Mouse (Mus musculus) stomach, embryonic 16.5 days (tissue): ENCODE measurements around the gene Socs1. TPM values are rescaled to one million over a fixed set of nuclear protein-coding genes. Genes with fewer than 3 reads are reported as not detected.
"Not testable (repeated sequence)": the region's sequence is repeated elsewhere in the genome, so short reads cannot be mapped to it uniquely, and the experiment has no call there.

ENCODE experiments used
- ATAC-seq: fragments of 200-750 bp; cut with Nextera tagmentation; 2 replicates; pipeline ENCODE4 v1.8.0; 2017; ENCODE audit warnings: moderate number of reproducible peaks, moderate TSS enrichment; ENCODE audit not compliant: insufficient read depth, low FRiP score
- H3K27ac ChIP-seq: fragments of 300-500 bp; sonication (generic); 2 replicates; pipeline ENCODE4 v1.5.1; 2014; ENCODE audit warnings: low read length
- H3K27me3 ChIP-seq: fragments of 300-500 bp; sonication (generic); 2 replicates; pipeline ENCODE4 v1.6.1; 2014; ENCODE audit warnings: low read length, control low read depth, mixed read lengths; ENCODE audit not compliant: control insufficient read depth, insufficient read depth
- H3K36me3 ChIP-seq: fragments of 300-500 bp; sonication (generic); 2 replicates; pipeline ENCODE4 v1.6.1; 2014; ENCODE audit warnings: low read length; ENCODE audit not compliant: control insufficient read depth, insufficient read depth
- H3K4me1 ChIP-seq: fragments of 300-500 bp; sonication (generic); 2 replicates; pipeline ENCODE4 v1.6.1; 2014; ENCODE audit warnings: low read length, control low read depth, mixed read lengths; ENCODE audit not compliant: control insufficient read depth, insufficient read depth
- H3K4me2 ChIP-seq: fragments of 300-500 bp; sonication (generic); 2 replicates; pipeline ENCODE4 v1.6.1; 2014; ENCODE audit warnings: low read depth, low read length, mixed read lengths
- H3K4me3 ChIP-seq: fragments of 300-500 bp; sonication (generic); replicated peaks from 2 replicates; pipeline ENCODE4 v1.5.1; 2014; ENCODE audit warnings: mild to moderate bottlenecking, low read length
- H3K9ac ChIP-seq: fragments of 300-500 bp; sonication (generic); 2 replicates; pipeline ENCODE4 v1.6.1; 2014; ENCODE audit warnings: low read length
- H3K9me3 ChIP-seq: fragments of 300-500 bp; sonication (generic); replicated peaks from 2 replicates; pipeline ENCODE4 v1.6.1; 2016; ENCODE audit warnings: low read length, control low read depth; ENCODE audit not compliant: control insufficient read depth
- WGBS: fragments of 180-500 bp; shearing (Covaris S2); extraction: QIAGEN DNeasy Blood & Tissue Kit; methylation state at CpG from one replicate; pipeline ENCODE4 v1.1.7; 2014; 5-methylcytosine and 5-hydroxymethylcytosine counted together
- polyA plus RNA-seq: library from polyadenylated mRNA; unstranded; fragments of >200 nt; fragmentation: Nextera tagmentation; extraction: Ambion mirVana; gene quantifications from 2 replicates; pipeline ENCODE4 v1.2.1, GENCODE M21; 2015

Gene Socs1
- polyA plus RNA-seq, 1 experiment from 2014 or later, result 7.3 TPM

- Histone ChIP-seq H3K9me3 (no peaks in the 10 kb centered on the region), H3K27ac (no peak overlapping the region), H3K4me3 (no peak overlapping the region), H3K36me3 (no peaks in the 10 kb centered on the region), H3K9ac (no peak overlapping the region), H3K4me2 (no peak overlapping the region), H3K27me3 (no peaks in the 10 kb centered on the region), H3K4me1 (no peaks in the 10 kb centered on the region)
- ATAC-seq, result no peak
- 75% methylated on average over 4 of the region's 4 CpGs for WGBS
Measured at GRCm38 (mm10) chr16:10818579-10819135, 33.3 kb upstream of the Socs1 start.

GRCm38 (mm10) chr16:10814864-10815263, 29.5 kb upstream of the Socs1 start:
- Histone ChIP-seq H3K36me3 (no peaks in the 10 kb centered on the region), H3K4me2 (no peak overlapping the region), H3K27ac (no peak overlapping the region), H3K9me3 (no peaks in the 10 kb centered on the region), H3K4me3 (no peak overlapping the region), H3K27me3 (no peaks in the 10 kb centered on the region), H3K4me1 (no peaks in the 10 kb centered on the region; the same call in 1 of the 2 replicates), H3K9ac (no peak overlapping the region)
- no peak for ATAC-seq
- WGBS, result 53% methylated on average over 4 of the region's 4 CpGs

- WGBS, result 76% methylated on average over 4 of the region's 4 CpGs
Measured at GRCm38 (mm10) chr16:10813726-10814125, 28.4 kb upstream of the Socs1 start.

GRCm38 (mm10) chr16:10812865-10813371, 27.6 kb upstream of the Socs1 start, which contains the start of gene Gm11172:
TSS of gene Gm11172 (plus strand) at chr16:10812915.
- 82% methylated on average over 2 of the region's 2 CpGs for WGBS
- Histone ChIP-seq H3K4me2 (no peak within 1 kb of the TSS), H3K27me3 (no peaks in the 10 kb centered on the region), H3K36me3 (no peaks in the 10 kb centered on the region), H3K4me1 (no peaks in the 10 kb centered on the region; the same call in 1 of the 2 replicates), H3K9me3 (no peaks in the 10 kb centered on the region), H3K4me3 (no peak within 1 kb of the TSS), H3K27ac (no peak within 1 kb of the TSS), H3K9ac (no peak within 1 kb of the TSS)
- no peak for ATAC-seq

More at GRCm38 (mm10) chr16:10813726-10814125, 28.4 kb upstream of the Socs1 start:
- no peaks in the 10 kb centered on the region; the same call in 1 of the 2 replicates for H3K4me1 ChIP-seq
- no peaks in the 10 kb centered on the region for H3K9me3 ChIP-seq
- no peaks in the 10 kb centered on the region for H3K36me3 ChIP-seq
- H3K9ac ChIP-seq, result no peak overlapping the region
- no peaks in the 10 kb centered on the region for H3K27me3 ChIP-seq
- no peak overlapping the region for H3K27ac ChIP-seq
- H3K4me3 ChIP-seq, result no peak overlapping the region
- ATAC-seq, result no peak
- no peak overlapping the region for H3K4me2 ChIP-seq

GRCm38 (mm10) chr16:10810376-10810775, 25.0 kb upstream of the Socs1 start:
- H3K4me3 ChIP-seq, result no peak overlapping the region
- H3K27me3 ChIP-seq, result no peaks in the 10 kb centered on the region
- no peak overlapping the region for H3K27ac ChIP-seq
- no peak overlapping the region for H3K4me2 ChIP-seq
- no peaks in the 10 kb centered on the region for H3K9me3 ChIP-seq
- no peak overlapping the region for H3K9ac ChIP-seq
- ATAC-seq, result no peak
- H3K4me1 ChIP-seq, result no peaks in the 10 kb centered on the region; the same call in 1 of the 2 replicates
- H3K36me3 ChIP-seq, result no peaks in the 10 kb centered on the region
- 90% methylated on average over 1 of the region's 1 CpGs for WGBS

- no peak within 1 kb of the TSS for H3K4me3 ChIP-seq
- H3K9ac ChIP-seq, result no peak within 1 kb of the TSS
- WGBS, result 77% methylated on average over 10 of the region's 10 CpGs
- no peak within 1 kb of the TSS for H3K27ac ChIP-seq
- H3K36me3 ChIP-seq, result no peaks in the 10 kb centered on the region
- no peak for ATAC-seq
- no peaks in the 10 kb centered on the region for H3K9me3 ChIP-seq
- no peaks in the 10 kb centered on the region for H3K4me1 ChIP-seq
- H3K27me3 ChIP-seq, result no peaks in the 10 kb centered on the region
- H3K4me2 ChIP-seq, result no peak within 1 kb of the TSS
Measured at GRCm38 (mm10) chr16:10805789-10806527, 20.6 kb upstream of the Socs1 start, which contains the start of gene Prm1. TSS of gene Prm1 (minus strand) at chr16:10805839.

- H3K36me3 ChIP-seq, H3K4me1 ChIP-seq, H3K27ac ChIP-seq, H3K4me2 ChIP-seq, H3K9me3 ChIP-seq, H3K4me3 ChIP-seq, H3K9ac ChIP-seq, H3K27me3 ChIP-seq: not testable (repeated sequence)
- WGBS, result 58% methylated on average over 3 of the region's 3 CpGs
- peak; percentile 87; the same call in 1 of the 2 replicates for ATAC-seq
Measured at GRCm38 (mm10) chr16:10802420-10802819, 17.1 kb upstream of the Socs1 start.

GRCm38 (mm10) chr16:10796034-10796433, 10.7 kb upstream of the Socs1 start, which contains the start of gene Prm2:
TSS of gene Prm2 (minus strand) at chr16:10796134.
- H3K27ac ChIP-seq, result no peak within 1 kb of the TSS
- WGBS, result 76% methylated on average over 6 of the region's 6 CpGs
- no peak for ATAC-seq
- no peak within 1 kb of the TSS for H3K4me3 ChIP-seq
- no peak within 1 kb of the TSS for H3K4me2 ChIP-seq
- no peak within 1 kb of the TSS for H3K9ac ChIP-seq
- H3K4me1 ChIP-seq, result no peaks in the 10 kb centered on the region
- H3K36me3 ChIP-seq, result no peaks in the 10 kb centered on the region
- H3K9me3 ChIP-seq, result no peaks in the 10 kb centered on the region
- peaks cover 9% of the 10 kb centered on the region; the same call in 1 of the 2 replicates for H3K27me3 ChIP-seq

- no peak for ATAC-seq
- H3K4me1 ChIP-seq, result peaks cover 10% of the 10 kb centered on the region
- WGBS, result 64% methylated on average over 9 of the region's 9 CpGs
Measured at GRCm38 (mm10) chr16:10790702-10791101, 5.4 kb upstream of the Socs1 start, which contains the start of gene Prm3. TSS of gene Prm3 (minus strand) at chr16:10790914.

More at GRCm38 (mm10) chr16:10790702-10791101, 5.4 kb upstream of the Socs1 start, which contains the start of gene Prm3:
- Histone ChIP-seq H3K27ac (no peak within 1 kb of the TSS), H3K4me2 (no peak within 1 kb of the TSS), H3K9me3 (no peaks in the 10 kb centered on the region), H3K27me3 (peaks cover under 1% of the 10 kb centered on the region; the same call in 1 of the 2 replicates), H3K4me3 (no peak within 1 kb of the TSS), H3K9ac (no peak within 1 kb of the TSS), H3K36me3 (no peaks in the 10 kb centered on the region)
